Mouse (Mus musculus) lung, embryonic 14.5 days (tissue): ENCODE data around the gene Rlbp1. TPM values are rescaled to one million over a fixed set of nuclear protein-coding genes. Genes with fewer than 3 reads are reported as not detected.

ENCODE experiments used
- ATAC-seq: fragments of 200-750 bp; cut with Nextera tagmentation; 2 replicates; pipeline ENCODE4 v1.8.0; 2017; ENCODE audit warnings: mild to moderate bottlenecking, moderate TSS enrichment, moderate library complexity; ENCODE audit not compliant: insufficient read depth
- DNase-seq: peaks from one replicate; pipeline ENCODE4 v3.0.0-alpha.2; 2015
- H3K27ac ChIP-seq: fragments of 300-500 bp; sonication (generic); 2 replicates; pipeline ENCODE4 v1.5.1; 2014; ENCODE audit warnings: low read depth, mild to moderate bottlenecking, moderate library complexity
- H3K27me3 ChIP-seq: fragments of 300-500 bp; sonication (generic); 2 replicates; pipeline ENCODE4 v1.6.1; 2014; ENCODE audit warnings: low read length, control low read depth; ENCODE audit not compliant: insufficient read depth
- H3K36me3 ChIP-seq: fragments of 300-500 bp; sonication (generic); 2 replicates; pipeline ENCODE4 v1.6.1; 2014; ENCODE audit warnings: control low read depth; ENCODE audit not compliant: insufficient read depth
- H3K4me1 ChIP-seq: fragments of 300-500 bp; sonication (generic); 2 replicates; pipeline ENCODE4 v1.6.1; 2014; ENCODE audit warnings: antibody characterized with exemption, control low read depth; ENCODE audit not compliant: insufficient read depth
- H3K4me2 ChIP-seq: fragments of 300-500 bp; sonication (generic); 2 replicates; pipeline ENCODE4 v1.6.1; 2014; ENCODE audit warnings: mild to moderate bottlenecking
- H3K4me3 ChIP-seq: fragments of 300-500 bp; sonication (generic); 2 replicates; pipeline ENCODE4 v1.5.1; 2014; ENCODE audit warnings: low read depth, low read length
- H3K9ac ChIP-seq: fragments of 300-500 bp; sonication (generic); 2 replicates; pipeline ENCODE4 v1.6.1; 2014
- H3K9me3 ChIP-seq: fragments of 300-500 bp; sonication (generic); 2 replicates; pipeline ENCODE4 v1.6.1; 2016; ENCODE audit warnings: low read depth, low read length, control low read depth
- CTCF ChIP-seq: IDR thresholded peaks from 2 replicates; pipeline ENCODE4 v1.5.1; 2016; ENCODE audit warnings: antibody characterized with exemption, low read depth
- WGBS: fragments of 180-500 bp; shearing (Covaris S2); extraction: QIAGEN DNeasy Blood & Tissue Kit; methylation state at CpG from one replicate; pipeline ENCODE4 v1.1.7; 2014; 5-methylcytosine and 5-hydroxymethylcytosine counted together
- polyA plus RNA-seq: library from polyadenylated mRNA; unstranded; fragments of >200 nt; fragmentation: Nextera tagmentation; extraction: Ambion mirVana; gene quantifications from 2 replicates; pipeline ENCODE4 v1.2.1, GENCODE M21; 2014

The Rlbp1 gene
- polyA plus RNA-seq, 1 experiment from 2014 or later: 0.54 TPM

GRCm38 (mm10) chr7:79347108-79347813, 39.6 kb downstream of the Rlbp1 start:
- DNase-seq (no peak), ATAC-seq (no peak)
- no peak overlapping the region for H3K9ac ChIP-seq
- no peaks in the 10 kb centered on the region for H3K27me3 ChIP-seq
- TF ChIP-seq CTCF: 0 out of 2 replicates have a peak, but pooled peaks have one; percentile 17
- H3K4me2 ChIP-seq: no peak overlapping the region
- H3K4me1 ChIP-seq: no peaks in the 10 kb centered on the region
- H3K4me3 ChIP-seq: no peak overlapping the region
- H3K9me3 ChIP-seq: no peaks in the 10 kb centered on the region
- WGBS: 77% methylated on average over 13 of the region's 13 CpGs
- H3K27ac ChIP-seq: no peak overlapping the region
- H3K36me3 ChIP-seq: peaks cover 45% of the 10 kb centered on the region

GRCm38 (mm10) chr7:79346555-79347075, 40.2 kb downstream of the Rlbp1 start:
- WGBS: 62% methylated on average over 8 of the region's 8 CpGs
- H3K4me1 ChIP-seq: no peaks in the 10 kb centered on the region
- no peaks in the 10 kb centered on the region for H3K9me3 ChIP-seq
- TF ChIP-seq CTCF: no peak
- ATAC-seq: no peak
- DNase-seq: no peak
- H3K4me2 ChIP-seq: no peak overlapping the region
- no peaks in the 10 kb centered on the region for H3K27me3 ChIP-seq
- H3K9ac ChIP-seq: no peak overlapping the region
- H3K36me3 ChIP-seq: peaks cover 39% of the 10 kb centered on the region
- no peak overlapping the region for H3K27ac ChIP-seq
- no peak overlapping the region for H3K4me3 ChIP-seq

GRCm38 (mm10) chr7:79345902-79346301, 40.9 kb downstream of the Rlbp1 start:
- peak; percentile 80 for DNase-seq
- H3K27ac ChIP-seq: no peak overlapping the region
- ATAC-seq: no peak
- 42% methylated on average over 4 of the region's 4 CpGs for WGBS
- H3K4me3 ChIP-seq: no peak overlapping the region
- H3K36me3 ChIP-seq: peaks cover 36% of the 10 kb centered on the region
- no peaks in the 10 kb centered on the region for H3K9me3 ChIP-seq
- no peaks in the 10 kb centered on the region for H3K27me3 ChIP-seq
- no peak overlapping the region for H3K9ac ChIP-seq
- no peaks in the 10 kb centered on the region for H3K4me1 ChIP-seq
- no peak overlapping the region for H3K4me2 ChIP-seq
- peak; percentile 64 for TF ChIP-seq CTCF

- H3K4me1 ChIP-seq: no peaks in the 10 kb centered on the region
- H3K4me2 ChIP-seq: no peak overlapping the region
- no peaks in the 10 kb centered on the region for H3K27me3 ChIP-seq
- 79% methylated on average over 8 of the region's 8 CpGs for WGBS
- no peak for TF ChIP-seq CTCF
- H3K4me3 ChIP-seq: no peak overlapping the region
- H3K9ac ChIP-seq: no peak overlapping the region
- H3K9me3 ChIP-seq: no peaks in the 10 kb centered on the region
- ATAC-seq (no peak), DNase-seq (no peak)
- no peak overlapping the region for H3K27ac ChIP-seq
- H3K36me3 ChIP-seq: peaks cover 24% of the 10 kb centered on the region
These were observed 50.4 kb downstream of the Rlbp1 start for GRCm38 (mm10) chr7:79336362-79336910.

- Histone ChIP-seq H3K4me3 (no peak overlapping the region), H3K27me3 (no peaks in the 10 kb centered on the region), H3K27ac (no peak overlapping the region), H3K36me3 (peaks cover 44% of the 10 kb centered on the region), H3K9ac (no peak overlapping the region), H3K4me1 (no peaks in the 10 kb centered on the region), H3K4me2 (no peak overlapping the region), H3K9me3 (no peaks in the 10 kb centered on the region)
- no peak for TF ChIP-seq CTCF
- WGBS: 46% methylated on average over 3 of the region's 3 CpGs
- DNase-seq (no peak), ATAC-seq (no peak)
These were observed 53.4 kb downstream of the Rlbp1 start for GRCm38 (mm10) chr7:79333419-79333818.

- Histone ChIP-seq H3K36me3 (peaks cover 54% of the 10 kb centered on the region), H3K27me3 (no peaks in the 10 kb centered on the region), H3K9ac (no peak overlapping the region), H3K27ac (no peak overlapping the region), H3K9me3 (no peaks in the 10 kb centered on the region), H3K4me2 (no peak overlapping the region), H3K4me3 (no peak overlapping the region), H3K4me1 (no peaks in the 10 kb centered on the region)
- 87% methylated on average over 10 of the region's 10 CpGs for WGBS
- DNase-seq (no peak), ATAC-seq (no peak)
- no peak for TF ChIP-seq CTCF
These were observed 55.7 kb downstream of the Rlbp1 start for GRCm38 (mm10) chr7:79331197-79331596.

GRCm38 (mm10) chr7:79328769-79329168, 58.1 kb downstream of the Rlbp1 start:
- Histone ChIP-seq H3K9me3 (no peaks in the 10 kb centered on the region), H3K4me3 (no peak overlapping the region), H3K9ac (no peak overlapping the region), H3K36me3 (peaks cover 63% of the 10 kb centered on the region), H3K27ac (no peak overlapping the region), H3K4me1 (no peaks in the 10 kb centered on the region), H3K27me3 (no peaks in the 10 kb centered on the region), H3K4me2 (no peak overlapping the region)
- DNase-seq (no peak), ATAC-seq (no peak)
- TF ChIP-seq CTCF: no peak
- WGBS: 90% methylated on average over 5 of the region's 5 CpGs

Other genes starting within 250 kb of the Rlbp1 start
- gene Mfge8, start 238.0 kb downstream of the Rlbp1 start, polyA plus RNA-seq: 318 and 324 TPM in 2 replicates
- gene Abhd2, start 113.8 kb downstream of the Rlbp1 start, polyA plus RNA-seq: 21.5 TPM in 2 replicates
- gene Fanci, start 4.9 kb upstream of the Rlbp1 start, polyA plus RNA-seq: 16.9 and 19.3 TPM in 2 replicates
- 53.9 and 65.0 TPM in 2 replicates for gene Polg, start 79.3 kb upstream of the Rlbp1 start, polyA plus RNA-seq
- not detected in 2 replicates for gene Rhcg, start 230.6 kb upstream of the Rlbp1 start, polyA plus RNA-seq